Mouse (Mus musculus) midbrain, postnatal 0 days (tissue): ENCODE measurements at regions not wholly inside any gene's neighbourhood (a gene's known extent, or its start where the extent isn't known, plus 50 kb on each side); places are given as distances from the start of the nearest gene placed in this dataset.
A peak's percentile ranks its signal among the peaks of the same experiment; 100 is the strongest.

Source experiments
- ATAC-seq: fragments of 200-750 bp; cut with Nextera tagmentation; 2 replicates; pipeline ENCODE4 v1.8.0; 2017; ENCODE audit warnings: moderate number of reproducible peaks, mild to moderate bottlenecking, moderate TSS enrichment, moderate library complexity; ENCODE audit not compliant: low FRiP score
- DNase-seq: peaks from one replicate; pipeline ENCODE4 v3.0.0-alpha.2; 2015; ENCODE audit warnings: low spot score
- H3K27ac ChIP-seq: fragments of 300-500 bp; sonication (generic); 2 replicates; pipeline ENCODE4 v1.5.1; 2014; ENCODE audit warnings: low read depth, mild to moderate bottlenecking, low read length, mixed read lengths
- H3K27me3 ChIP-seq: fragments of 300-500 bp; sonication (generic); 2 replicates; pipeline ENCODE4 v1.6.1; 2014; ENCODE audit warnings: low read length, control low read depth, mixed read lengths; ENCODE audit not compliant: insufficient read depth
- H3K36me3 ChIP-seq: fragments of 300-500 bp; sonication (generic); 2 replicates; pipeline ENCODE4 v1.6.1; 2014; ENCODE audit warnings: low read length, control low read depth, mixed read lengths; ENCODE audit not compliant: insufficient read depth
- H3K4me1 ChIP-seq: fragments of 300-500 bp; sonication (generic); 2 replicates; pipeline ENCODE4 v1.6.1; 2014; ENCODE audit warnings: mild to moderate bottlenecking, control low read depth, antibody characterized with exemption, low read length, mixed read lengths; ENCODE audit not compliant: insufficient read depth
- H3K4me2 ChIP-seq: fragments of 300-500 bp; sonication (generic); 2 replicates; pipeline ENCODE4 v1.6.1; 2014; ENCODE audit warnings: low read depth, mild to moderate bottlenecking, low read length, mixed read lengths; ENCODE audit not compliant: poor library complexity, severe bottlenecking
- H3K4me3 ChIP-seq: fragments of 300-500 bp; sonication (generic); 2 replicates; pipeline ENCODE4 v1.5.1; 2014; ENCODE audit warnings: low read depth, mild to moderate bottlenecking, low read length, moderate library complexity
- H3K9ac ChIP-seq: fragments of 300-500 bp; sonication (generic); replicated peaks from 2 replicates; pipeline ENCODE4 v1.6.1; 2014; ENCODE audit warnings: mild to moderate bottlenecking, low read length, moderate library complexity, mixed read lengths; ENCODE audit not compliant: poor library complexity, severe bottlenecking
- H3K9me3 ChIP-seq: fragments of 300-500 bp; sonication (generic); 2 replicates; pipeline ENCODE4 v1.6.1; 2016; ENCODE audit warnings: low read length, control low read depth
- CTCF ChIP-seq: IDR thresholded peaks from 2 replicates; pipeline ENCODE4 v1.5.1; 2016; ENCODE audit warnings: antibody characterized with exemption, mild to moderate bottlenecking
- WGBS: fragments of 180-500 bp; shearing (Covaris S2); extraction: QIAGEN DNeasy Blood & Tissue Kit; methylation state at CpG from one replicate; pipeline ENCODE4 v1.1.7; 2014; 5-methylcytosine and 5-hydroxymethylcytosine counted together

- no peaks in the 10 kb centered on the region for H3K27me3 ChIP-seq
- no peak for TF ChIP-seq CTCF
These were observed 102.4 kb downstream of the Tmem182 start for GRCm38 (mm10) chr1:40907813-40908212.

DNA sequence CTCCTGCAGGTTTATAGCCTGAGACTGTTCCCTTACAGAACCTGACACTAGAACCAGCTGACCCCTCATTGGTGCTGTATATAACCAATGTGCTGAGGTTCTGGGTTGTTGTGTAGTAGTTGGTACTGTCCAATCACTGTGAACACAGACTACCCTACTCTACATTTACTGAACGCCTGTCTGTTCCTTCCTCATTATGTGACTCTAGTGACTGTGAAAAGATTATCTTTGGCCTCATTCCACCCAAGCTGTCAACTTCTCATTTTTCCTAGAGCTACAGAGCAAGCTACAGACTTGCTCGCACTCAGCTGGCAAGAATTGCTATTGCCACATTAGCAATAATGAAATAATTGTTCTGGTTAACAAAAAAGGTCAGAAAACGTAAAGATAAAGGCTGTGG is 108.2 kb downstream of the Tmem182 start:
- no peak for ATAC-seq
- DNase-seq = peak; percentile 12
- 60% methylated on average over 3 of the region's 3 CpGs for WGBS

More at GRCm38 (mm10) chr1:40907813-40908212, 102.4 kb downstream of the Tmem182 start:
- Histone ChIP-seq H3K4me2 (no peak overlapping the region), H3K36me3 (no peaks in the 10 kb centered on the region), H3K27ac (no peak overlapping the region), H3K9me3 (no peaks in the 10 kb centered on the region), H3K4me3 (no peak overlapping the region), H3K9ac (no peak overlapping the region), H3K4me1 (no peaks in the 10 kb centered on the region)
- ATAC-seq (no peak), DNase-seq (no peak)

DNA sequence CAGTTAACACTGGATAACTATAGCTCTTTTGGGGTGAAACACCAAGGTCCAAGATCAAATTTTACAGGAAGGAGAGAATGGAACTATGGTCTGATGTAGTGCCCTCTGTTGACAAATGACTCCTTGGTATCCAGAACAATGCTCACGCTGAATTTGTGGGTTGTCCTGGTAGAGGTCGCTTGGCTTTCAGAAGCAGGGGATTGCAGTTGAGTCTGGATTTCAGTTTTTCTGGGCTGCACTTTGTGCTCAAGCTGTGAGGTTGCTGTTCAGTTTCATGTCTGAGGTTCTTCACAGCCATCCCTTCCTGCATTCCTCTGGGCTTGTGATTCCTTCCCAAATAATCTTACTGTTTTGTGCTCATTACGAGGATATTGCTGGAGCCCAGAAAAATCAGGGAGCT is 118.9 kb downstream of the Tmem182 start:
- DNase-seq = no peak
- no peak for ATAC-seq

More for the DNA sequence above, 108.2 kb downstream of the Tmem182 start:
- no peaks in the 10 kb centered on the region for H3K36me3 ChIP-seq
- TF ChIP-seq CTCF = no peak
- no peak overlapping the region for H3K4me2 ChIP-seq
- H3K9ac ChIP-seq = no peak overlapping the region
- no peaks in the 10 kb centered on the region for H3K9me3 ChIP-seq
- H3K4me1 ChIP-seq = no peaks in the 10 kb centered on the region
- no peak overlapping the region for H3K4me3 ChIP-seq
- H3K27me3 ChIP-seq = no peaks in the 10 kb centered on the region
- no peak overlapping the region for H3K27ac ChIP-seq

GRCm38 (mm10) chr1:40924780-40925179 is 119.4 kb downstream of the Tmem182 start:
- no peak for DNase-seq
- Histone ChIP-seq H3K27ac (no peak overlapping the region), H3K4me3 (no peak overlapping the region), H3K4me2 (no peak overlapping the region), H3K9me3 (no peaks in the 10 kb centered on the region), H3K9ac (no peak overlapping the region), H3K4me1 (no peaks in the 10 kb centered on the region), H3K36me3 (no peaks in the 10 kb centered on the region), H3K27me3 (no peaks in the 10 kb centered on the region)
- no peak for TF ChIP-seq CTCF
- 65% methylated on average over 7 of the region's 7 CpGs for WGBS
- no peak for ATAC-seq

More for the DNA sequence above, 118.9 kb downstream of the Tmem182 start:
- TF ChIP-seq CTCF = no peak
- H3K27me3 ChIP-seq = no peaks in the 10 kb centered on the region
- no peaks in the 10 kb centered on the region for H3K9me3 ChIP-seq
- no peak overlapping the region for H3K4me2 ChIP-seq
- H3K4me3 ChIP-seq = no peak overlapping the region
- 74% methylated on average over 3 of the region's 3 CpGs for WGBS
- H3K4me1 ChIP-seq = no peaks in the 10 kb centered on the region
- no peak overlapping the region for H3K27ac ChIP-seq
- no peaks in the 10 kb centered on the region for H3K36me3 ChIP-seq
- H3K9ac ChIP-seq = no peak overlapping the region

DNA sequence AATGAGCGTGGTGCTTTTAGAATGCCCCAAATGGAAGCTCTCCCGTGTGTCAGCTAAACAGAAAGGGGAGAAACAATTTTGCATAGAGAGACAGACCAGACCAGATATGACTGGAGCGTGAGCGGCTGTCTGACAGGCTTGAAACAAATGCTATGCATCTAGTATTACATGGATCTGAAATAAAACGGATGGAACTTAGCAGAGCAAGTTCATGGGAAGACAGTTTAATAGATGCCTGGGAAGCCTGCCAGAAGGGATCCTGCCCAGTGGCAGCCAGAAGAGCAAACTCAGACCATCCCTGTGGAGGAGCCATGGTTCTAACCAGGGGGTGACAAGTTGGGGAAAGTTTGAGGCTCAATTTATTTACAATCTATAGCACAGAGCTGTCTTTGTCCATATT is 126.0 kb downstream of the Tmem182 start:
- no peaks in the 10 kb centered on the region for H3K9me3 ChIP-seq
- H3K27ac ChIP-seq = no peak overlapping the region
- no peaks in the 10 kb centered on the region for H3K36me3 ChIP-seq
- ATAC-seq (no peak), DNase-seq (no peak)
- H3K4me3 ChIP-seq = no peak overlapping the region
- no peaks in the 10 kb centered on the region for H3K4me1 ChIP-seq
- no peak overlapping the region for H3K4me2 ChIP-seq
- H3K9ac ChIP-seq = no peak overlapping the region
- 85% methylated on average over 5 of the region's 5 CpGs for WGBS
- H3K27me3 ChIP-seq = no peaks in the 10 kb centered on the region
- no peak for TF ChIP-seq CTCF

DNA sequence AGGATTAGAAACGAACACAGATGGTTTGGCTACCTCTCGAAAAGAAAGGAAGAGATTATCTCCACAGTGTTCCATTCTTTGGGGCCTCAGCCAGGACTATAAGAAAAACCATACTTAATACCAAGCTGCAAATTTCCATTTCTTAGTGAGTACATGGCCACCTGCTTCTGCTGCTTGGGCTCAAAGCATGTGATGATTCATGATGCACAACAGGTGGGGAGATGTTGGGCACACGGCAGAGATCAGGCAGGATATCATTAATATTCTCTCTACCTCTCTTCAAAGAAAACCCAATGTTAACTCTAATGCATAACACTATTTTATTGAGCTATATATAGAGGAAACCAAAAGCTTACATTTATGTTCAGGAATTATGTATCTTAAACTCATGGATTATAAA is 131.3 kb downstream of the Tmem182 start:
- Histone ChIP-seq H3K9ac (no peak overlapping the region), H3K4me3 (no peak overlapping the region), H3K4me1 (no peaks in the 10 kb centered on the region), H3K27me3 (no peaks in the 10 kb centered on the region), H3K36me3 (no peaks in the 10 kb centered on the region), H3K4me2 (no peak overlapping the region), H3K9me3 (no peaks in the 10 kb centered on the region), H3K27ac (no peak overlapping the region)
- no peak for TF ChIP-seq CTCF
- DNase-seq (no peak), ATAC-seq (no peak)
- 43% methylated on average over 3 of the region's 3 CpGs for WGBS
